Mouse (Mus musculus): ENCODE data around the gene Col28a1. TPM values are rescaled to one million over a fixed set of nuclear protein-coding genes. Genes with fewer than 3 reads are reported as not detected.

Col28a1 gene
- total RNA-seq (2021) = 3.5 and 4.7 TPM in 2 replicates
- long read RNA-seq, experiment 1, partial matches to known transcripts = 1 of 2 reads
- long read RNA-seq, experiment 1, other reads (novel, unspliced or antisense) = 1 of 2 reads
- long read RNA-seq, experiment 2, partial matches to known transcripts = 1 of 2 reads
- long read RNA-seq, experiment 2, other reads (novel, unspliced or antisense) = 1 of 2 reads

DNA sequence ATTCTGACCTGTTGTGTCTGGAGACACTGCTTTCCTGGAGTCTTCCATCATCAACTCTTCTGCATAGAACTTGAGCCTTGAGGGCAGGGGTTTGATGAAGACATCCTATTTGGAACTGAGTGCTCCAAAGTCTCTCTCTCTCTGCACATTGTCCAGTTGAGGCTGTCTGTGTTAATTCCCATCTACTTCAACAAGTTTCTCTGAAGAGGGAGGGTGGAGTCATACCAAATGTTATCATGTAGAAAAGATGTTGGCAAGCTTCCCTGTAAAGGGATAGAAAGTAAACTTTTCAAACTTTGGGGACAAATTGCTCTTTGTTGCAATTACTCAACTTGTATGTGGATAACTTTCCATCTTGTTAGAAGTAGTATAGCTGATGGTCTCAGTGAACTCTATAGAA lies at the start of gene Col28a1:
Gene Col28a1, minus strand, starts transcription at position 101 of the 400 bp plus-strand sequence.
- DNase-seq = no peak

DNA sequence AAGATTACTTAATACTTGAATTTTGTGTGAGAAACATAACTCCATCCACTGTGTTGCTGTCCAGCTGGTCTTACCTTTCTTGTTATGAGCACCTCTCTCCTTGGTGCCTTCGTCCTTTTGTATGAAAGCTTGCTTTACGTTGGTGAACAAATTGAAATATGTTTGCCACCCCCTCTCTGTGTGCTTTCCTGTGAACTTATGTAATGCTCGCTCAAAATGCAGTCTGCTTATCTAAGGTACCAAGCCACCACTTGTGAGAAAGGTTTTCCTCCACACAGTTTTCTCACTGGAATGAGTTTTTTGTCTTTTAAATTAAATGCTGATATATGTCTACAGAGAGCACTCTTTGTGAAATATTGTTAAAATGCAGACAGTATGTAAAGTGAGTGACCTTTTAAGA lies 36.2 kb upstream of the Col28a1 start:
- DNase-seq = no peak

DNA sequence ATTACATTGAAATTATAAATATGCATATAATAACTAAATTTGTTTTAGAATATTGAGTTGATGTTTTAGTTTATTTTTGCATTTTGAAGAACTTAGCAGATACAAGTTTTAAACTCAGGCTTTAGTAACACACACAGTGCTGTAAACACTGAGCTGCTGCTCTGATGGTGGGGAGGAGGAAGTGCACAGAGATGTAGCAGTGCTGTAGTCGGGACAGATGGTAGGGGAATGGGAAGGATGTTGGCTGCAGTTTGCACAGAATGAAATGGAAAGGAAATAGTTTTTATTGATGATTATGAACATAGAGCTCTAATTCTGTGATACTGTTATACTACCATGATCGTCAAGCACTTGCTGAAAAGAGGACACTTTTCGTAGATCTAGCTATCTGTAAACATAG lies 34.6 kb upstream of the Col28a1 start:
- no peak for DNase-seq

DNA sequence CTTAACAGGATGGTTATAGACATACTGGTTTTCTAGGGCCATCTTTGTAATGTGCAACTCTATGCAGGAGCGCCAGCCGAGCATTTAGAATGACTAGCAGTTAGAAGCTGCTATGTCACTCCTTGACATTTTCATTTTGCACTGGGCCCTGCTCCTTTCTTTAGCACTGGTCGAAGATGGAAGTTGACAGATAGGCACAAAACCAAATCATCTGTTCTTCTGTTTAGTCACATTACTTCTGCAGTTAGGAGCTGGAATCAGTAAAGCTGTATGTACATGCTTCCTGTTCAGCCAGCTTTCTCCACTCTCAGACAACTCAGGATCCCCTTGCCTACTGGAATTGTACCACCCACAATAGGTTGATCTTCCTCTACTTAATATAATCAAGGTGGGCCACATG lies 18.2 kb upstream of the Col28a1 start:
- no peak for DNase-seq

DNA sequence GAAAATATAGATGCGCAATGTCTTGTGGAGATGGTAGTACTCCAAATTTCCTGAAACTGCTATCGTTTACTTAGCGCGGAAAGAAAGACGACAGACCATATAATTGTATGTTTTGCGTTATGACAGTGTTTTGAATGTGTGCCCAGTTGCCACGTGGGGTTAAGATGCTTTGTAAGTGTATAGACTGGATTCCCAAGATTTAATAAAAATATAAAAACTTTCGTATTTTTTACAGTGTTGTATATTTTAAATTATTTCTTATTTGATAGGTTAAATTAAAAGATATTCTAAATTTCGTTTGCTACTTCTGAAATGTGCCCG lies 17.4 kb upstream of the Col28a1 start:
- DNase-seq = no peak

DNA sequence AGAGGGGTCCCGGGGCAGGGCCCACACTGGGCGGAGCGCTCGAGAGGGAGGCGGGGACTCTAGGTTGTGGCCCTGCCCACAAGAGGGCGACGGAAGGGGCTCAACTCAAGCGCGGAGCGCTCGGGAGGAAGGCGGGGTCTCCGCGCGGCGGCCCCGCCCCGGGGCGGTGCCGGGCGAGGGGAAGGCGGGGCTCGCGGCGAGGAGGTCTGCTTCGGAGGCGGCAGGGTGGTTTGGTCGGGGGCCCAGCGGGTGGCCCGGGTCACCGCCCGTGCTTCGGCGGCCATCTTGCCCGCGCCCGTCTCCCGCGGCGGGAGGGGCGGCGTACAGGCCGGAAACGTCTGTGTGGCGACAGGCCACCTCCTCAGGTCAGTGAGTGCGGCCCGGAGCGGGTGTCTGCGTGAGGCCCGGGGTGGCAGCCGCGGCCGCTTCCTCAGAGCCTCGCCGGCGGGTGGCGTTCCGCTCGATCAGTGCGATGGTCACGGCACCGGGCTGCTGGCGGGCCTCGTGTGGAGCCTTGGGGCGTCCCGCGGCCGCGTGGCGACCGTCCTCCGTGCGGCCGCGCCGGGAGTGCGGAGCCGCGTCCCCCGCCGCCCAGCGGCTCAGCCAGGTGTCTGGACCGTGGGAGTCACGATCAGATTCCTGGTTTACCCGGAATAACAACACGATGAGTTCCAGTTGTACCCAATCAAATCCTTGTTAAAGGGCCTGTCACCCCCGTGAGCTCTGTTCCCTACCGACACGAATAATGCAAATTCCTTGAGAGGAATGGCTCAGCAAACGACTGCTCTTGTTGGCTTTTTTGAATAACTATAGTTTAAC lies 16.8 kb upstream of the Col28a1 start, which contains the start of gene Mios:
Gene Mios, plus strand, starts transcription at position 176 of the 819 bp plus-strand sequence.
- DNase-seq = peak; percentile 92

DNA sequence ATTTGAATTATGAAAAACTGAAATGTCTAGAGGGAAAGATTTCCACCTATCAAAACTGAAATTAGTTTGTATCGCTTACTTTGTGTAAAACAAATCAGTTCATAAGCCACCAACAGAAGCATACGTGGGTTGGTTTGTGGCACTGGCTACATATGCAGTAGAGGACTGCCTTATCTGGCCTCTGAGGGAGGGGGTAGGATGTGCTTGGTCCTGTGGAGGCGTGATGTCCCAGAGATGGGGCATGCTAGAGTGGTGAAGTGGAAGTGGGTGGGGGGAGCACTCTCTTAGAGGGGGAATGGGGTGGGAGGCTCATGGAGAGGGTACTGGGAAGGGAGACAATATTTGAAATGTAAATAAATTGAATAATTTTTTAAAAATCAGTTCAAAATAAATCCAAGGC lies 2.5 kb downstream of the Col28a1 start:
- DNase-seq = no peak

DNA sequence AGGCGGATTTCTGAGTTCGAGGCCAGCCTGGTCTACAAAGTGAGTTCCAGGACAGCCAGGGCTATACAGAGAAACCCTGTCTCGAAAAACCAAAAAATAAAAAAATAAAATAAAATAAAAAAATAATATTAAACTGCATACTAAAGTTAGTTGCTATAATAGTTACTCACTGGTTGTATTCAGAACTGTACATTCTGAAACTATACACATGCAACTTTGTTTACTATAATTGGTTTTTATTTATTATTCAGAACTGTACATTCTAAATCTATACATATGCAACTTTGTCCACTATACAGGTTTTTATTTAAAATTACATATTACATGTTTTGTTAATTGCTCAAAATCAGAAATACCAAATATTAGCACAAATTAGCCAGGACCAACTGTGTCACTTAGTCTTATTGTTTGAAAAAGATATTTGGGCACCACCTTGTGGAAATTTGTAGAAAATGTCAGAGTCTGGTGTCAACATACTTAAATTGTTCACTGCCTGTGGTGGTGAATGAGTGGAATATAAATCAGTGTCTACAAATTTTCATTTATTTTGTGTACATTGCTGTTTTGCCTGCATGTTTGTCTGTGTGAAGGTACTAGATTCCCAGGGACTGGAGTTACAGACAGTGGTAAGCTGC lies 3.7 kb downstream of the Col28a1 start:
- no peak for DNase-seq

DNA sequence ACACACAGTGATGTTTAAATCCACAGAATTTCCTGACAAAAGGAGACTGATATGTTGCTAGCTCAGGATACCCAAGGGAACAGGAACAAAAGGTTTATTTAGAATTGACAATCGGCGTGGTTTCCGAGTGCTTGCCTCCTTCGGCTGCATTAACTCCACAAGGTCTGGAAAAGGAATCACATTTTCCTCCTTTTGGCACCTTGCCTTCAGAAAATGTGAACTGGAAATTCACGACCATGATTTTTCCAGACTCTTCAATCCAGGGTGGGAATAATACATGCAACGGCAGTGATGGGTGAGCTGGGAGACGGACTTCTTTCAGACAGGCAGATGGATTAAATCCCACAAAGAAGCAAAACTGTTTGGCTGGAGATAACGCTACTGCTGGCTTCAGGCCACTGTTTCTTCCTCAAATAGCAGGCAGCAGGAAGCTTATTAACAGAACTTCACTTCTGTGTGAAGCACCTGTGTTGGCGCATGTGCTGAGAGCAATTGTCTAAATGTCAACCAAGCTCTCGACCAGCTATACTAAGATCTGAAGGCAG lies 13.9 kb downstream of the Col28a1 start:
- DNase-seq = no peak

DNA sequence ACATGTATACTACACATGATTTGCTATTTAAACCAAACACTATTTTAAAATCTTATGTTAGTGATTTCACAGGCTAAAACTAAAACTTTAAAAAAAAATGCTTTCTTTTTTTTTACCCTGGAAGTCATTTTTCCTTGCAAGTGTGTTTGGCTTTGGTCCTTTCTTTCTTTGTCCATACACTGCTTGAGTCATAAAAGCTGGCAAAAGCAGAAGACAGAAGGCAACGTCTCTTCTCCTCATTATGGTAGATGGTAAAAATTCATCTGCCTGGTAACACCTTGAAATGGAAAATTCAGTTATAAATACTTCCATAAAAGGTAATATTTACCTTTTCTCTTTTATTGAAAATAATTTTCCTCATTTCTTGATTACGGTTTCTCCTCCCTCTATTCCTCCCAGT lies 16.3 kb downstream of the Col28a1 start:
- no peak for DNase-seq

DNA sequence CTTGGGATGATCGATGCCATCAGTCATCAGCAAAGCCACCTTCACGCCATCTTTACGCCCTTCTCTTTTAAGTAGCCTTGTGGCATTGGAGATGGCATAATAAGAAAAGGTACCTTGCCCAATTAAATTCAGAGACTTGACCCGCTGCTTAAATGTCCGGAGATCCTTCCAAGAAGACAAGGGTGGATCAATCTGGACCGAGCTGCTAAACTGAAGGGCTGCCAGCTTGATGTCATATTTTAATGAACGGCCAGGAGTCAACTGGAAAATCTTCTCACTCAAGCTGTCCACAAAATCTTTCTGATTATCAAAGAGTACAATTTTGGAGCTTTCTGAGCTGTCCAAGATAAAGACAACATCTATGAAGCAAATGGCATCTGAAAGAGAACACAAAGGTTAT lies 17.1 kb downstream of the Col28a1 start:
- no peak for DNase-seq

DNA sequence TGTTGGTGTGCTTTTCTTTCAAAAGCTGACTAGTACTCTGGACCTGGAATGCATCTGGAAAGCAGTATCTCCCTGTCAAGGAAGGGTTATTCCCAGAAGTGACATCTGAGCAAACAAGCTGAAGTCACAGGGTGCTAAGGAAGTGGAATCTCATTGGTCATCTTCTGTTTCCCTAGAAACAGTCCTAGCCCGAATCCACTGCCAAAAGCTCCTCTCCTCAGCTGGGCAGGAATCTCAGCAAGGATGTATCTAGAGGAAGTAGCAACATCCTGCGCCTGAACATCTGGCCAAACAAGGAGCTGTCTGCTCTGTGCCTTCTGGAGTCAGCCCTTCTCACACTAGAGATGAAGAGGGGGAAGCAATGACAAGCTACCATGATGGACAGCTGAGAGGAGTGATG lies 18.4 kb downstream of the Col28a1 start:
- DNase-seq = no peak

DNA sequence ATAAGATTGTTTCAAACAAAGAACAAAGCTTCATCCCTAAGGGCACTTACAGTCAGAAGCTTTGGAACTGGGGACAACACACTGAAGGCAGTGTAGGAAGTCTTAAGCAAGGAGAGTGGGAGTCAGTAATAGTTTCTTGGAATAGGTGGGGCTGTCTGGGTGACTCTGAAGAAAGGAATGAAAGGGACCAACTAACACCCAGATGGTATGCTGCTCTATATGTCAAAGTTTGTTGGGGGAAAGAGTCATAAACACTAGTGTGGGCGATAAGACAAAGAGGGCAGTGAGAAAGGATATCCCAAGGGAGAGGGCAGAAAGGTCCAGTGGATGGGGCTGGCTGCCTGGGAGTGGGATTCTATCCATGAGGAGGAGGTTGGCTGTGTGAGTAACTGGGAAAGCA lies 20.3 kb downstream of the Col28a1 start:
- no peak for DNase-seq

DNA sequence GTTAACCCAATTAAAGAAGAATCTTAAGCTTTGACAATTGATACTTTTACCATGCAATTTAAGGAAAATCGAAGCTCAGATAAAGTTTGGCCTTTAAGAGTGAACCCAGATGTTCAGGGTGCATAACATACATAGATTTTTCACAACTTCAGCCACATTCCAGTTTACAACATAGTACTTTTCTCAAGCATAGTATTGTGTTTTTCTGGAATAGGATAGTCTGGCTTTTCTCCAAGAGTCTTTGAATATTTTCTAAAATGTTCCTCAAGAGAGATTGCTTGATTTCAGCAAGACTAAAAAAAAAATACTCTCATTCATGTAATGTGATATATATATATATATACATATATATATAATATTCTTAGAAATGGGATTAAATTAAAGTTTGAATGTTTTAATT lies 27.7 kb downstream of the Col28a1 start:
- DNase-seq = no peak

DNA sequence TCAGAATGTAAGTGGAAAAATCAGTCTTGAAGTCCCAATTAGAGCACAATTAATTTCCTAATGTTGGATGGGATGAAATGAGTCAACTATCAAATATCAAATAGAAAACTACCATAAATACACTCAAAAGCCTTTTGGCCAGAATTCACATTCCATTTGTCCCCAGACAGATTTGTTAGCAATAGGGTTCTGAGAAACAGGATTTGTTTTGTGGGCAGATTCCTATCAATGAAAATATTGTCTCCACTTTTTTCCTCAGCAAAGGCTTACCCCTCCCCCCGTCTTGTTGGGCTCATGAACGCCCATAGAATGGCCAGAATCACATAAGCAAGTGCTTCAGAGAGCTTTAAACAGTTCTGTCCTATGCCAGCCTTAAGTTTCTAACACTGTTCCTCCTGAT lies 32.4 kb downstream of the Col28a1 start:
- no peak for DNase-seq

DNA sequence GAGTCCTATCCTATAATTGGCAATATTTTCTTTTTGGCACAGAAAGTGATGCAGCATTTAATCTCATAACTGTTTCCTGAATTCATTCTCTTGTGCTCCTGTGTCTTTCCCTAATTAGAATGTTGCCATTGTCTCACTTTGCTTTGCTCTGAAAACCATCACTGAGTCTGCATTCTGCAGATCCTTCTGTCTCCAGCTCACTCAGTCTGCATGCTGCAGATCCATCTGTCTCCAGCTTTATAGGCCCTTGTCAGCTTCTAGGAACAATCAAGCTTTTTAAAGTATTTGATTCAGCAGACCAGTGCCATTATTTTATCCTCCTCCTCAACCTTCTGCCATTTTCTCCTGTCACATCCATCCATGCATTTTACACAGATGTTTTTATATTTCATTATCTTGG lies 35.3 kb downstream of the Col28a1 start:
- no peak for DNase-seq

DNA sequence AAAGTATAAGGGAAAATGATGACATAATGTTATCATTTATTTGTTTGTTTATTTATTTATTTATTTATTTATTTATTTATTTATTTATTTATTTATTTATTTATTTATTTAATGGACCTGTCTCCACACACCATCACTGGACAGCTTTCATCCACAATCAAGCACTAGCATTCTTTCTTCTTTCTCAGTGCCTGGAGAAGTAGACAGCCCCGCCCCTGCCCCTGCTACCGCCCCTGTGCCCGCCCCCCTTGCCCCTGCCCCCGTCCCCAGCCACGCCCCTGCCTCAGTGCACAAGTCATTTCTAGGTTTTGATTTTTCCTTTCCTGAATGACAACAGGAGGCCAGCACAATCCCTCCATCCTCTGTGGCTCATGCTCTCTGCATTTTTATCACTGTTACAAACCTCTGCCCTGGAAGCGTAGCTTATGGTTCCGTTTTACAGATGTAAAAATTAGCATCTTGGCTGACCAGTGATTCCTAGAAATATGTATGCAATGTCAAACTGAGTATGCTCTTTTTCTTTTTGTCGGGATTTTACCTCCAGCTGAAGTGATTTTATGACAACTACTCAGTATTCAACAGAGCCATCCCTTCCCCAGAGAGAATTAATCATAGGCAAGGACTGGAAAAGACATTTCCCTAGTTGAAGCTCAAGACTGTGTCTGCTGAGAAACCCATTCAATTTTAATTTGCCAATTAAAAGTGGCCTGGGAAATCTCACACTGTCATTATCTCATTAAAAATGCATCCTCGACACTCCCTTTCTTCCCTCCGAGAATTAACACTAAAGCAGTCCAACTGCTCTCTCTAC lies 39.7 kb downstream of the Col28a1 start:
- DNase-seq = no peak

DNA sequence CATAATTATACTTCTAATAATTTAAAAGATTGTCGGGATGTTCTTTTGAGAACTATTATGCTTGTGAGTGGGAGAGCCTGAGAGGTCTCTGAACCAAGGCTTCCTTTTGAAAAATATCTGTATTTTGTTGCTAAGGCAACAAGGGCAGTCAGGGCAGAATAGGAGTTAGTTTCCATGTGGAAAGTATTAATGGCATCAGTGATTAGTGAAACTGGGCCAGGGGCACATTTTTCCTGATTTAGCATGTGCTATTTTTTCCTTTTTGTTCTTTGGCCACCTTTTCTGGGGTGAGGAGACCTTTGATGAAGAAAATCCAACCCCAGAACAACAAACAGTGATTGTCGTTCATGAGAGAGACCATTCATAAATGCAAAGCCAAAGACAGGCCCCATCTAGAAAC lies 43.5 kb downstream of the Col28a1 start:
- DNase-seq = no peak

DNA sequence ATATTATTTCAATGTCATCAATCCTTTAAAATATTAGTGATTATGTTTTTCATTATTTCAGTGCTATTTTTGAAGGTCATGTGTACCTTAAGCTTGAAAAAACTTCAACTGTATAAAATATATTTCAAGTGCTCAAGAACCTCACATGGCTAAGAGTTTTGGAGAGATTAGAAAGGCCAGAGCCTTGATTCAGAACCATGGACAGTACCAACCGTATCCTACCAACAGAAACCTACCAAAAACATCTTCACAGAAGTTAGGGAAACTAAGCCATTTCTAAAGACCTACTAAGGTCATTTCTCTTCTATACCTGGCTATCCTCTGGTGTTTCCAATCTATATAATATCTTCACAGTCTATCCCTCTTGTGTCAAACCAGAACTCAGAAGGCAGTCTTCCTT lies 50.5 kb downstream of the Col28a1 start:
- no peak for DNase-seq

DNA sequence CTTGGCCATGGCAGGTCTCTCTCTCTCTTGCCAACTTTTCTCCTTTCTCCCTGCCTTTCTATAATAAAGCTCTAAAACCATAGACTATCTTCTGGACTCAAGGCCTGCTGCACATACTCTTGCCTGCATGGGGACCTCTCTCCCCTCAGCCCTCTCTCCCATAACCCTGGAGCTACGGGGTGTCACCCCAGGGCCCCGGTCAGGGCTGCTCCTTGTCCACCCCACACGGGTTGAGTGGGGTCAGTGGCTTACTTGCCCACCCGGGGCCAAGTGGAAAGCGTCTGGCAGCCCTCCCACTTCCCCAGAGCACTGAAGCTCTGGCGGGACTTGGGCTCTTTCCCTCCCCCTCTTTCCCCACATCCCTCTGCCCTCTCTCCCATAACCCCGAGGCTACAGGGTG lies 62.3 kb downstream of the Col28a1 start:
- no peak for DNase-seq

DNA sequence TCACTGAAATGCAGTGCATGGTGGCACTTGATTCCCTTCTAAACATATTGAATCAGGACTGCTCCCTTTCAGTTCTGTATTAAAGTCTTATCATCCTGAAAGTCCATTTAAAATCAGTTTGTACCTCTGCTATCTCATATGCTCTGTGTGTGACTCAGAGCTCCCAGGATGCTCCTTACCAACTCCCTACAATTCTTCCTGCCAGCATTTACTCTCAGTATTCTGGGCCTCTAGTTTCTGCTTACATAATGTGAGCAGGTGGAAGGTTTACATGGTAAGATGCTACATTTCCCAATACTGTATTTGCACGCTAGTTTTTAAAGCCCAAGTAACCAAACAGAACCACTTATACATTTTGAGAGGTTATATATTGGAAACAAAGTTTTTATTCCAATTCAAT lies 64.3 kb downstream of the Col28a1 start:
- DNase-seq = no peak

DNA sequence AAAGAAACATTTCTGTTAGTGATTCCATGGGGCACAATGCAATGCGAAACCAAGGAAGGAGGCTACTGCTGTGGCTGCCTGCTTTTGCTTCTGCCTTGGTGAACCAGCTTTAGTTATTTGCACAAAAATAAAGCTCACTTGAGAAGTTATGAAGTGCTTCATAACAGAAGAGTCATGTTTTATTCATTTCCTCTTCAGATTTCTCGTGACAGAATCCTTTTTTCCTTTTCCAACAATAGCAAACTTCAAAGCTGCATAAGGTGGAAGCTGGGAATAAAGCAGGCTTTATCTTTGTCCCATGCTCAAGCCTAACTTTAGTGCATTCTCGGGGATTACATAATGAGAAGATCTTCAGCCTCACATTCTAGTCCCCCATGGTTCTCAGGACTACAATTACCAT lies 65.9 kb downstream of the Col28a1 start:
- no peak for DNase-seq

DNA sequence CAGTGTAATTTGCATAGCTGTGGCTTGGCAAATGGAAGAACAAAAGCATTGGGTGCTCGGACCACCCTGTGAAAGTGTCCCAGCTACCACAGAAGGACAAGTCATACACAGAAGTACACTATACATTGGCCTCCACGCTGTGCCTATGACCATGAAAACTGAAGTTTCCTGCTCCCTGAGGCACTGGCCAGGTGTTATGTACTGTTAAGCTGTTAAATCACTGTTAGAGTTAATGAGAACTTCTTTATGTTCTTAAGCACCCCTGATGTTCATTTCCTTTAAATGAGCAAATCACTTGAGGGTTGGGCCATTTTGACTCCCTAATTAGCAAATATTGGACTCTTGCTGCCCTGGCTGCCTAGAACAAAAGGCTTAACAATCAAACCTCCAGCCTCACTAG lies 73.3 kb downstream of the Col28a1 start:
- DNase-seq = no peak
